Mouse (Mus musculus) lung, postnatal 0 days (tissue): ENCODE measurements around the gene Prss35.

Experiments used
- CTCF ChIP-seq: IDR thresholded peaks from 2 replicates; pipeline ENCODE4 v1.5.1; 2016; ENCODE audit warnings: antibody characterized with exemption, mild to moderate bottlenecking
- EP300 ChIP-seq: IDR thresholded peaks from 2 replicates; pipeline ENCODE4 v1.6.1; 2016; ENCODE audit warnings: antibody characterized with exemption, mild to moderate bottlenecking, control low read depth

- TF ChIP-seq CTCF, result no peak
- no peak for TF ChIP-seq EP300
These were observed 48.1 kb upstream of the Prss35 start for GRCm38 (mm10) chr9:86695199-86695817.
